Mouse (Mus musculus) embryonic fibroblast, embryonic 13.5 days (primary cell): Measurements from ENCODE around the gene Pms2.

Source experiments
- CTCF ChIP-seq: IDR thresholded peaks from 2 replicates; pipeline ENCODE4 v1.5.1; 2011; ENCODE audit warnings: mild to moderate bottlenecking, control low read depth, low read length, moderate library complexity, borderline replicate concordance; ENCODE audit not compliant: insufficient read depth
- POLR2A ChIP-seq: IDR thresholded peaks from 2 replicates; pipeline ENCODE4 v1.6.1; 2011; ENCODE audit warnings: low read depth, mild to moderate bottlenecking, control low read depth, low read length, moderate library complexity

- TF ChIP-seq CTCF = no peak
- no peak for TF ChIP-seq POLR2A
These were observed 35.2 kb upstream of the Pms2 start for GRCm38 (mm10) chr5:143874571-143874970.
